Mouse (Mus musculus): ENCODE data around the gene Krtcap2. TPM values are rescaled to one million over a fixed set of nuclear protein-coding genes. Genes with fewer than 3 reads are reported as not detected.

Krtcap2 gene
- polyA plus RNA-seq, 1 experiment from 2014 or later: 221 TPM

GRCm38 (mm10) chr3:89251365-89251895 lies 5.7 kb downstream of the Krtcap2 start:
- Histone ChIP-seq H3K27ac (replicated peaks) (no peak overlapping the region; the same call in 1 of the 2 replicates), H3K36me3 (peaks cover 11% of the 10 kb centered on the region; the same call in 1 of the 2 replicates), H3K4me2 (peak overlapping the region; percentile 39), H3K9me3 (replicated peaks) (no peaks in the 10 kb centered on the region), H3K4me1 (peaks cover 37% of the 10 kb centered on the region), H3K9ac (replicated peaks) (0 out of 2 replicates have a peak overlapping the region, but pooled peaks have one; percentile 1), H3K27me3 (replicated peaks) (peaks cover 5% of the 10 kb centered on the region; the same call in 1 of the 2 replicates), H3K4me3 (replicated peaks) (no peak overlapping the region)
- WGBS: 10% methylated on average over 17 of the region's 17 CpGs
- ATAC-seq (ENCODE audit: low FRiP score): no peak

GRCm38 (mm10) chr3:89254994-89255393 lies 9.2 kb downstream of the Krtcap2 start:
- Histone ChIP-seq H3K27ac (replicated peaks) (no peak overlapping the region), H3K4me2 (no peak overlapping the region), H3K36me3 (0 out of 2 replicates have a peak, but pooled peaks cover under 1% of the 10 kb centered on the region), H3K4me3 (replicated peaks) (no peak overlapping the region), H3K9me3 (replicated peaks) (no peaks in the 10 kb centered on the region), H3K4me1 (peaks cover 22% of the 10 kb centered on the region), H3K9ac (replicated peaks) (no peak overlapping the region), H3K27me3 (replicated peaks) (peaks cover 5% of the 10 kb centered on the region; the same call in 1 of the 2 replicates)
- ATAC-seq (ENCODE audit: low FRiP score): no peak
- WGBS: 97% methylated on average over 5 of the region's 5 CpGs

GRCm38 (mm10) chr3:89256177-89256576 lies 10.4 kb downstream of the Krtcap2 start:
- Histone ChIP-seq H3K27me3 (replicated peaks) (peaks cover 5% of the 10 kb centered on the region; the same call in 1 of the 2 replicates), H3K9ac (replicated peaks) (no peak overlapping the region), H3K27ac (replicated peaks) (no peak overlapping the region), H3K36me3 (no peaks in the 10 kb centered on the region), H3K4me3 (replicated peaks) (no peak overlapping the region), H3K4me1 (peaks cover 12% of the 10 kb centered on the region), H3K9me3 (replicated peaks) (no peaks in the 10 kb centered on the region), H3K4me2 (no peak overlapping the region)
- ATAC-seq (ENCODE audit: low FRiP score): no peak
- 86% methylated on average over 5 of the region's 5 CpGs for WGBS

GRCm38 (mm10) chr3:89259076-89259475 lies 13.3 kb downstream of the Krtcap2 start, which contains the start of gene Dpm3:
Gene Dpm3, plus strand, starts transcription at chr3:89259358.
- H3K9me3 ChIP-seq (replicated peaks): no peaks in the 10 kb centered on the region
- no peak within 1 kb of the TSS for H3K4me3 ChIP-seq (replicated peaks)
- WGBS: 53% methylated on average over 7 of the region's 7 CpGs
- H3K4me1 ChIP-seq: no peaks in the 10 kb centered on the region
- no peaks in the 10 kb centered on the region for H3K36me3 ChIP-seq
- no peak within 1 kb of the TSS for H3K27ac ChIP-seq (replicated peaks)
- no peak for ATAC-seq (ENCODE audit: low FRiP score)
- no peaks in the 10 kb centered on the region for H3K27me3 ChIP-seq (replicated peaks)
- no peak within 1 kb of the TSS for H3K9ac ChIP-seq (replicated peaks)
- H3K4me2 ChIP-seq: no peak within 1 kb of the TSS

- Histone ChIP-seq H3K4me3 (replicated peaks) (no peak overlapping the region), H3K4me1 (no peaks in the 10 kb centered on the region), H3K9me3 (replicated peaks) (no peaks in the 10 kb centered on the region), H3K27ac (replicated peaks) (no peak overlapping the region), H3K9ac (replicated peaks) (no peak overlapping the region), H3K27me3 (replicated peaks) (no peaks in the 10 kb centered on the region), H3K4me2 (no peak overlapping the region), H3K36me3 (no peaks in the 10 kb centered on the region)
- WGBS: 86% methylated on average over 3 of the region's 3 CpGs
- ATAC-seq (ENCODE audit: low FRiP score): no peak
Measured at GRCm38 (mm10) chr3:89260211-89260610, 14.4 kb downstream of the Krtcap2 start.

- H3K9me3 ChIP-seq (replicated peaks): no peaks in the 10 kb centered on the region
- 79% methylated on average over 10 of the region's 10 CpGs for WGBS
Measured at GRCm38 (mm10) chr3:89262417-89262816, 16.7 kb downstream of the Krtcap2 start.

GRCm38 (mm10) chr3:89266439-89266893 lies 20.7 kb downstream of the Krtcap2 start:
- under 1% methylated on average over 20 of the region's 20 CpGs for WGBS
- Histone ChIP-seq H3K4me1 (peaks cover 49% of the 10 kb centered on the region), H3K4me2 (peak overlapping the region; percentile 95), H3K27me3 (replicated peaks) (no peaks in the 10 kb centered on the region), H3K36me3 (no peaks in the 10 kb centered on the region), H3K4me3 (replicated peaks) (peak overlapping the region; percentile 65), H3K9ac (replicated peaks) (peak overlapping the region; percentile 82), H3K27ac (replicated peaks) (peak overlapping the region; percentile 85), H3K9me3 (replicated peaks) (no peaks in the 10 kb centered on the region)
- ATAC-seq (ENCODE audit: low FRiP score): peak; percentile 90

More at GRCm38 (mm10) chr3:89262417-89262816, 16.7 kb downstream of the Krtcap2 start:
- no peaks in the 10 kb centered on the region for H3K36me3 ChIP-seq
- no peak overlapping the region for H3K9ac ChIP-seq (replicated peaks)
- no peaks in the 10 kb centered on the region for H3K27me3 ChIP-seq (replicated peaks)
- H3K4me3 ChIP-seq (replicated peaks): no peak overlapping the region
- H3K27ac ChIP-seq (replicated peaks): no peak overlapping the region
- no peak overlapping the region for H3K4me2 ChIP-seq
- peaks cover 13% of the 10 kb centered on the region for H3K4me1 ChIP-seq
- no peak for ATAC-seq (ENCODE audit: low FRiP score)

GRCm38 (mm10) chr3:89268916-89269315 lies 23.1 kb downstream of the Krtcap2 start:
- WGBS: 58% methylated on average over 8 of the region's 8 CpGs
- H3K27ac ChIP-seq (replicated peaks): peak overlapping the region; percentile 81; the same call in 1 of the 2 replicates
- H3K27me3 ChIP-seq (replicated peaks): no peaks in the 10 kb centered on the region
- H3K9ac ChIP-seq (replicated peaks): 0 out of 2 replicates have a peak overlapping the region, but pooled peaks have one; percentile 61
- H3K9me3 ChIP-seq (replicated peaks): no peaks in the 10 kb centered on the region
- no peak for ATAC-seq (ENCODE audit: low FRiP score)
- peak overlapping the region; percentile 70 for H3K4me2 ChIP-seq
- H3K4me3 ChIP-seq (replicated peaks): no peak overlapping the region
- H3K36me3 ChIP-seq: no peaks in the 10 kb centered on the region
- peaks cover 51% of the 10 kb centered on the region for H3K4me1 ChIP-seq

- 3% methylated on average over 39 of the region's 39 CpGs for WGBS
- H3K36me3 ChIP-seq: no peaks in the 10 kb centered on the region
- peaks cover 51% of the 10 kb centered on the region for H3K4me1 ChIP-seq
- H3K27me3 ChIP-seq (replicated peaks): no peaks in the 10 kb centered on the region
- ATAC-seq (ENCODE audit: low FRiP score): peak; percentile 61
- peak within 1 kb of the TSS; percentile 61 for H3K9ac ChIP-seq (replicated peaks)
- H3K27ac ChIP-seq (replicated peaks): peak within 1 kb of the TSS; percentile 81
- H3K4me3 ChIP-seq (replicated peaks): peak within 1 kb of the TSS; percentile 57
- H3K9me3 ChIP-seq (replicated peaks): no peaks in the 10 kb centered on the region
- H3K4me2 ChIP-seq: peak within 1 kb of the TSS; percentile 70
Measured at GRCm38 (mm10) chr3:89270051-89270755, 24.4 kb downstream of the Krtcap2 start, which contains the start of gene Slc50a1. Gene Slc50a1, minus strand, starts transcription at chr3:89270570.

GRCm38 (mm10) chr3:89270891-89271290 lies 25.1 kb downstream of the Krtcap2 start:
- Histone ChIP-seq H3K9ac (replicated peaks) (peak overlapping the region; percentile 61), H3K9me3 (replicated peaks) (no peaks in the 10 kb centered on the region), H3K4me1 (peaks cover 49% of the 10 kb centered on the region), H3K4me3 (replicated peaks) (peak overlapping the region; percentile 57), H3K36me3 (no peaks in the 10 kb centered on the region), H3K27ac (replicated peaks) (peak overlapping the region; percentile 81), H3K4me2 (peak overlapping the region; percentile 70), H3K27me3 (replicated peaks) (no peaks in the 10 kb centered on the region)
- no peak for ATAC-seq (ENCODE audit: low FRiP score)
- WGBS: 60% methylated on average over 6 of the region's 6 CpGs

GRCm38 (mm10) chr3:89271760-89272159 lies 26.0 kb downstream of the Krtcap2 start:
- WGBS: 60% methylated on average over 6 of the region's 6 CpGs
- Histone ChIP-seq H3K9ac (replicated peaks) (no peak overlapping the region), H3K9me3 (replicated peaks) (no peaks in the 10 kb centered on the region), H3K4me1 (peaks cover 45% of the 10 kb centered on the region), H3K27me3 (replicated peaks) (no peaks in the 10 kb centered on the region), H3K36me3 (no peaks in the 10 kb centered on the region), H3K4me3 (replicated peaks) (no peak overlapping the region), H3K4me2 (no peak overlapping the region), H3K27ac (replicated peaks) (no peak overlapping the region)
- no peak for ATAC-seq (ENCODE audit: low FRiP score)

GRCm38 (mm10) chr3:89276061-89276460 lies 30.3 kb downstream of the Krtcap2 start:
- Histone ChIP-seq H3K27ac (replicated peaks) (no peak overlapping the region), H3K4me1 (peaks cover 34% of the 10 kb centered on the region), H3K9me3 (replicated peaks) (no peaks in the 10 kb centered on the region), H3K9ac (replicated peaks) (no peak overlapping the region), H3K4me2 (no peak overlapping the region), H3K27me3 (replicated peaks) (peaks cover 15% of the 10 kb centered on the region), H3K36me3 (no peaks in the 10 kb centered on the region), H3K4me3 (replicated peaks) (no peak overlapping the region)
- WGBS: 96% methylated on average over 13 of the region's 13 CpGs
- no peak for ATAC-seq (ENCODE audit: low FRiP score)
